Mouse (Mus musculus): ENCODE results near the gene Adam29.

Gene Adam29

GRCm38 (mm10) chr8:55906848-55907247 is at the start of gene Adam29:
Gene Adam29, minus strand, starts transcription at chr8:55906948.
- DNase-seq (ENCODE audit: low spot score in 2 of 2) = no peak

- DNase-seq (ENCODE audit: low spot score in 2 of 2) = no peak
Observed at GRCm38 (mm10) chr8:55940526-55940880, 33.8 kb upstream of the Adam29 start.

GRCm38 (mm10) chr8:55939870-55940525 is 33.2 kb upstream of the Adam29 start, which contains the start of gene Glra3:
Gene Glra3, plus strand, starts transcription at chr8:55940460.
- DNase-seq (ENCODE audit: low spot score in 2 of 2) = peak; percentile 44 to 45

Data from right cerebral cortex, postnatal 36 days (tissue).